ENCODE assay signal across 24 mouse cellular contexts in genomic region chr9:123766996-123767395, GRCm38 (mm10). TPM values are rescaled to one million over a fixed set of nuclear protein-coding genes. Genes with fewer than 3 reads are reported as not detected.
DNase-seq lines count a peak whose midpoint lies in the region; ATAC-seq and TF ChIP-seq lines count a peak whose summit lies in the region.
"Had no signal": no experiment of that assay in that cellular context is flagged by ENCODE, and none has a peak within 500 bp of the region (broad histone marks: within the 10 kb centered on the region; RNA-seq: fewer than 3 reads in every experiment).

No protein-coding gene starts in this region.

- no peak overlapping the region for H3K4me2 ChIP-seq in heart, embryonic 16.5 days (ENCODE audit: low read depth, low read length)
- H3K4me2 ChIP-seq in heart, embryonic 12.5 days: no peak overlapping the region
- H3K4me2 ChIP-seq in kidney, embryonic 14.5 days (replicated peaks; ENCODE audit: low read depth, low read length): no peak overlapping the region
- no peak overlapping the region for H3K4me2 ChIP-seq in forebrain, embryonic 16.5 days (ENCODE audit: low read length)
- H3K4me2 ChIP-seq: embryonic facial prominence, embryonic 13.5 days; forebrain, embryonic 12.5 days; heart, embryonic 13.5 days; hindbrain, embryonic 13.5 days had no signal

- H3K27me3 ChIP-seq in heart, embryonic 16.5 days (ENCODE audit: control insufficient read depth, insufficient read depth, low read length): no peaks in the 10 kb centered on the region
- no peaks in the 10 kb centered on the region for H3K27me3 ChIP-seq in heart, embryonic 12.5 days (replicated peaks)
- H3K27me3 ChIP-seq in kidney, embryonic 14.5 days (ENCODE audit: control insufficient read depth, insufficient read depth, low read length): no peaks in the 10 kb centered on the region
- H3K27me3 ChIP-seq in forebrain, embryonic 16.5 days (replicated peaks; ENCODE audit: control insufficient read depth, insufficient read depth, low read length): no peaks in the 10 kb centered on the region
- no peaks in the 10 kb centered on the region for H3K27me3 ChIP-seq in cerebellum, adult 2 months (ENCODE audit: control insufficient read depth, insufficient read depth, low read length)
- H3K27me3 ChIP-seq: embryonic facial prominence, embryonic 13.5 days; forebrain, embryonic 12.5 days; heart, embryonic 13.5 days; hindbrain, embryonic 13.5 days had no signal

- no peaks in the 10 kb centered on the region for H3K36me3 ChIP-seq in heart, embryonic 16.5 days (ENCODE audit: control insufficient read depth, insufficient read depth)
- H3K36me3 ChIP-seq in heart, embryonic 12.5 days: no peaks in the 10 kb centered on the region
- H3K36me3 ChIP-seq in kidney, embryonic 14.5 days (ENCODE audit: control insufficient read depth, insufficient read depth, low read length): no peaks in the 10 kb centered on the region
- no peaks in the 10 kb centered on the region for H3K36me3 ChIP-seq in forebrain, embryonic 16.5 days (ENCODE audit: control insufficient read depth, insufficient read depth)
- H3K36me3 ChIP-seq: embryonic facial prominence, embryonic 13.5 days; forebrain, embryonic 12.5 days; G1E; heart, embryonic 13.5 days; hindbrain, embryonic 13.5 days had no signal

- no peak overlapping the region for H3K27ac ChIP-seq in heart, embryonic 16.5 days (ENCODE audit: low read length)
- no peak overlapping the region for H3K27ac ChIP-seq in heart, embryonic 12.5 days (ENCODE audit: poor library complexity, severe bottlenecking)
- no peak overlapping the region for H3K27ac ChIP-seq in kidney, embryonic 14.5 days (ENCODE audit: low read depth, low read length)
- no peak overlapping the region for H3K27ac ChIP-seq in forebrain, embryonic 16.5 days (ENCODE audit: low read length)
- no peak overlapping the region for H3K27ac ChIP-seq in cerebellum, adult 2 months (ENCODE audit: insufficient read depth, low read length)
- H3K27ac ChIP-seq: embryonic facial prominence, embryonic 13.5 days; forebrain, embryonic 12.5 days; heart, adult 2 months; heart, embryonic 13.5 days; hindbrain, embryonic 13.5 days; hindbrain, postnatal 0 days had no signal

- no peaks in the 10 kb centered on the region for H3K9me3 ChIP-seq in heart, embryonic 16.5 days (replicated peaks; ENCODE audit: control insufficient read depth, low read length)
- H3K9me3 ChIP-seq in heart, embryonic 12.5 days (replicated peaks): no peaks in the 10 kb centered on the region
- no peaks in the 10 kb centered on the region for H3K9me3 ChIP-seq in kidney, embryonic 14.5 days (ENCODE audit: control insufficient read depth, low read length)
- H3K9me3 ChIP-seq in forebrain, embryonic 16.5 days (ENCODE audit: control insufficient read depth, low read length): no peaks in the 10 kb centered on the region
- H3K9me3 ChIP-seq: embryonic facial prominence, embryonic 13.5 days; forebrain, embryonic 12.5 days; G1E; heart, embryonic 13.5 days; hindbrain, embryonic 13.5 days had no signal

- 0 out of 2 replicates have a peak, but pooled peaks have one; percentile 63 for ATAC-seq in heart, embryonic 16.5 days (replicated peaks; ENCODE audit: extremely low read depth, insufficient read depth, low FRiP score)
- ATAC-seq in heart, embryonic 12.5 days (ENCODE audit: insufficient number of reproducible peaks, low FRiP score): no peak
- ATAC-seq in kidney, embryonic 14.5 days (ENCODE audit: low FRiP score, low TSS enrichment): no peak
- no peak for ATAC-seq in forebrain, embryonic 16.5 days
- ATAC-seq: CD4-positive, CD25-positive, alpha-beta regulatory T cell, adult 4 months; forebrain, postnatal 0 days; hindbrain, postnatal 0 days had no signal

- TF ChIP-seq CTCF in cerebellum, adult 2 months (IDR thresholded peaks at IDR 0.05; ENCODE audit: borderline replicate concordance, insufficient read depth, low read depth, low read length): no peak

- 74% methylated on average over 3 of the region's 3 CpGs for WGBS in heart, embryonic 16.5 days
- WGBS in heart, embryonic 12.5 days: 77% methylated on average over 3 of the region's 3 CpGs
- WGBS in kidney, embryonic 14.5 days: 89% methylated on average over 3 of the region's 3 CpGs
- 85% methylated on average over 3 of the region's 3 CpGs for WGBS in forebrain, embryonic 16.5 days
- 85% methylated on average over 3 of the region's 3 CpGs for WGBS in cerebellum, adult 2 months

- H3K4me3 ChIP-seq in heart, embryonic 16.5 days (ENCODE audit: low read length): no peak overlapping the region
- H3K4me3 ChIP-seq in heart, embryonic 12.5 days: no peak overlapping the region
- no peak overlapping the region for H3K4me3 ChIP-seq in kidney, embryonic 14.5 days (ENCODE audit: low read length)
- no peak overlapping the region for H3K4me3 ChIP-seq in forebrain, embryonic 16.5 days (replicated peaks; ENCODE audit: low read length)
- no peak overlapping the region for H3K4me3 ChIP-seq in cerebellum, adult 2 months (replicated peaks; ENCODE audit: insufficient read depth, low read depth, low read length)
- H3K4me3 ChIP-seq: embryonic facial prominence, embryonic 13.5 days; forebrain, embryonic 12.5 days; heart, adult 2 months; heart, embryonic 13.5 days; hindbrain, embryonic 13.5 days had no signal

- no peaks in the 10 kb centered on the region for H3K4me1 ChIP-seq in heart, embryonic 16.5 days (ENCODE audit: control insufficient read depth, insufficient read depth, low read length)
- H3K4me1 ChIP-seq in heart, embryonic 12.5 days (replicated peaks): no peaks in the 10 kb centered on the region
- no peaks in the 10 kb centered on the region for H3K4me1 ChIP-seq in kidney, embryonic 14.5 days (ENCODE audit: control insufficient read depth, insufficient read depth, low read length)
- no peaks in the 10 kb centered on the region for H3K4me1 ChIP-seq in forebrain, embryonic 16.5 days (replicated peaks; ENCODE audit: control insufficient read depth, insufficient read depth, low read length)
- H3K4me1 ChIP-seq in cerebellum, adult 2 months (ENCODE audit: control insufficient read depth, insufficient read depth, low read length): no peaks in the 10 kb centered on the region; the same call in 1 of the 2 replicates
- H3K4me1 ChIP-seq: forebrain, embryonic 12.5 days; heart, embryonic 13.5 days; hindbrain, embryonic 13.5 days had no signal

- H3K9ac ChIP-seq in heart, embryonic 16.5 days (ENCODE audit: low read length): no peak overlapping the region
- no peak overlapping the region for H3K9ac ChIP-seq in heart, embryonic 12.5 days
- H3K9ac ChIP-seq in kidney, embryonic 14.5 days (ENCODE audit: low read depth, low read length): no peak overlapping the region
- H3K9ac ChIP-seq in forebrain, embryonic 16.5 days (replicated peaks; ENCODE audit: low read depth, low read length): no peak overlapping the region
- H3K9ac ChIP-seq: embryonic facial prominence, embryonic 13.5 days; forebrain, embryonic 12.5 days; forebrain, postnatal 0 days; heart, embryonic 13.5 days; hindbrain, embryonic 13.5 days had no signal

- peak; percentile 64 to 74 for DNase-seq in thymus, adult 18-20 months
- DNase-seq in thymus, postnatal 14 days: peak; percentile 85
- DNase-seq in cerebellum, adult 2 months: no peak
- DNase-seq: adrenal gland, postnatal 10 days; B cell, adult 2 months; cerebellum, adult 11-12 months; cerebellum, adult 9-11 months; cerebellum, postnatal 36 days; forebrain, postnatal 0 days; gastrocnemius, postnatal 14 days; heart, adult 2 months; heart, postnatal 14 days had no signal

- no peak for TF ChIP-seq POLR2A in cerebellum, adult 2 months (IDR thresholded peaks at IDR 0.05; ENCODE audit: borderline replicate concordance, insufficient read depth, low read length)

RNA-seq across cellular contexts. Expression of gene Cxcr6, which starts 39.3 kb away (rescaled TPM):
- 0.65 and 1.2 TPM in 2 replicates for polyA plus RNA-seq in heart, embryonic 16.5 days (2015; fragmentation: Nextera tagmentation; extraction: Ambion mirVana)
- 0.37 and 0.48 TPM in 2 replicates for polyA plus RNA-seq in heart, embryonic 12.5 days (2016; fragmentation: Nextera tagmentation; extraction: Ambion mirVana)
- polyA plus RNA-seq in kidney, embryonic 14.5 days (2014; fragmentation: Nextera tagmentation; extraction: Ambion mirVana): 0.17 and 0.22 TPM in 2 replicates
- polyA plus RNA-seq in forebrain, embryonic 16.5 days (2015; fragmentation: Nextera tagmentation; extraction: Ambion mirVana): 0.12 and 0.18 TPM in 2 replicates
- 0.06 and 0.07 TPM in 2 replicates for polyA plus RNA-seq in cerebellum, adult 2 months (2012; rRNA removed)
- polyA plus RNA-seq: brain, embryonic 14.5 days; forebrain, postnatal 0 days; G1E; hindbrain, postnatal 0 days had no signal

RNA-seq across cellular contexts. Expression of gene Lztfl1, which starts 49.5 kb away (rescaled TPM):
- 33.9 and 39.0 TPM in 2 replicates for polyA plus RNA-seq in heart, embryonic 16.5 days (2015; fragmentation: Nextera tagmentation; extraction: Ambion mirVana)
- 33.7 and 35.1 TPM in 2 replicates for polyA plus RNA-seq in heart, embryonic 12.5 days (2016; fragmentation: Nextera tagmentation; extraction: Ambion mirVana)
- 62.0 and 66.9 TPM in 2 replicates for polyA plus RNA-seq in kidney, embryonic 14.5 days (2014; fragmentation: Nextera tagmentation; extraction: Ambion mirVana)
- polyA plus RNA-seq in forebrain, embryonic 16.5 days (2015; fragmentation: Nextera tagmentation; extraction: Ambion mirVana): 55.8 and 61.6 TPM in 2 replicates
- polyA plus RNA-seq in cerebellum, adult 2 months (2012; rRNA removed): 22.4 and 25.3 TPM in 2 replicates

Comparison
In these comparisons a context has a peak if more than half of its experiments do, and no peak if none do; other contexts are left out.
1. DNase-seq: peak in thymus, adult 18-20 months (2 of 2) and thymus, postnatal 14 days (single experiment); none in cerebellum, adult 2 months (0 of 2).